ENCODE assay signal across 10 mouse cellular contexts in genomic region chr15:5193833-5194232, GRCm38 (mm10). TPM values are rescaled to one million over a fixed set of nuclear protein-coding genes. Genes with fewer than 3 reads are reported as not detected.
DNase-seq lines count a peak whose midpoint lies in the region; ATAC-seq lines count a peak whose summit lies in the region.
"Had no signal": no experiment of that assay in that cellular context is flagged by ENCODE, and none has a peak within 500 bp of the region (broad histone marks: within the 10 kb centered on the region; RNA-seq: fewer than 3 reads in every experiment).

No protein-coding gene starts in this region.

- H3K27me3 ChIP-seq in heart, embryonic 12.5 days (replicated peaks): no peaks in the 10 kb centered on the region
- H3K27me3 ChIP-seq in midbrain, embryonic 14.5 days (ENCODE audit: control insufficient read depth, insufficient read depth, low read length): no peaks in the 10 kb centered on the region
- H3K27me3 ChIP-seq in midbrain, embryonic 13.5 days: no peaks in the 10 kb centered on the region

- no peak overlapping the region for H3K4me3 ChIP-seq in heart, embryonic 12.5 days
- H3K4me3 ChIP-seq in midbrain, embryonic 14.5 days (replicated peaks; ENCODE audit: low read depth, low read length): no peak overlapping the region
- no peak overlapping the region for H3K4me3 ChIP-seq in midbrain, embryonic 13.5 days (replicated peaks)

- H3K4me1 ChIP-seq in heart, embryonic 12.5 days (replicated peaks): peaks cover 43% of the 10 kb centered on the region
- no peaks in the 10 kb centered on the region for H3K4me1 ChIP-seq in midbrain, embryonic 14.5 days (ENCODE audit: control insufficient read depth, insufficient read depth, low read length)
- no peaks in the 10 kb centered on the region; the same call in 1 of the 2 replicates for H3K4me1 ChIP-seq in midbrain, embryonic 13.5 days (replicated peaks)

- 77% methylated on average over 3 of the region's 3 CpGs for WGBS in heart, embryonic 12.5 days
- WGBS in midbrain, embryonic 14.5 days: 82% methylated on average over 3 of the region's 3 CpGs
- WGBS in midbrain, embryonic 13.5 days: 81% methylated on average over 3 of the region's 3 CpGs

- DNase-seq in heart, postnatal 10 days: peak; percentile 35 to 48
- peak; percentile 62 for DNase-seq in midbrain, embryonic 14.5 days
- DNase-seq in ZHBTc4 (ENCODE audit: low read depth, low spot score): peak; percentile 35
- DNase-seq in retina, postnatal 1 day: peak; percentile 15
- DNase-seq in cerebellum, adult 9-10 months: no peak
- DNase-seq in right cerebral cortex, postnatal 36 days (ENCODE audit: low spot score in 2 of 2): no peak
- DNase-seq: cerebellum, adult 2 months; lung, postnatal 4 days had no signal

- no peak overlapping the region for H3K9ac ChIP-seq in heart, embryonic 12.5 days
- no peak overlapping the region for H3K9ac ChIP-seq in midbrain, embryonic 14.5 days (replicated peaks; ENCODE audit: low read length)
- no peak overlapping the region for H3K9ac ChIP-seq in midbrain, embryonic 13.5 days (replicated peaks)

- no peaks in the 10 kb centered on the region for H3K9me3 ChIP-seq in heart, embryonic 12.5 days (replicated peaks)
- no peaks in the 10 kb centered on the region for H3K9me3 ChIP-seq in midbrain, embryonic 14.5 days (ENCODE audit: control insufficient read depth, low read length)
- H3K9me3 ChIP-seq in midbrain, embryonic 13.5 days: no peaks in the 10 kb centered on the region

- intact Hi-C loops in heart, postnatal 10 days (cut with DNase I): loop anchor here (2.0 to 5.0 kb wide), 3 partner anchors 43 to 1013 kb away; no protein-coding TSS in a partner anchor

- no peak for ATAC-seq in heart, embryonic 12.5 days (ENCODE audit: insufficient number of reproducible peaks, low FRiP score)
- no peak for ATAC-seq in midbrain, embryonic 14.5 days (ENCODE audit: low FRiP score, low TSS enrichment)
- no peak for ATAC-seq in midbrain, embryonic 13.5 days

- peaks cover 22% of the 10 kb centered on the region for H3K36me3 ChIP-seq in heart, embryonic 12.5 days
- H3K36me3 ChIP-seq in midbrain, embryonic 14.5 days (ENCODE audit: control insufficient read depth, insufficient read depth, low read length): peaks cover 26% of the 10 kb centered on the region
- H3K36me3 ChIP-seq in midbrain, embryonic 13.5 days: peaks cover 14% of the 10 kb centered on the region

- no peak overlapping the region for H3K4me2 ChIP-seq in heart, embryonic 12.5 days
- no peak overlapping the region for H3K4me2 ChIP-seq in midbrain, embryonic 14.5 days (ENCODE audit: low read length)
- H3K4me2 ChIP-seq in midbrain, embryonic 13.5 days (replicated peaks): no peak overlapping the region

- H3K27ac ChIP-seq in heart, embryonic 12.5 days (ENCODE audit: poor library complexity, severe bottlenecking): no peak overlapping the region
- H3K27ac ChIP-seq in midbrain, embryonic 14.5 days (replicated peaks; ENCODE audit: low read depth, low read length): no peak overlapping the region
- no peak overlapping the region for H3K27ac ChIP-seq in midbrain, embryonic 13.5 days

RNA-seq across cellular contexts. Expression of gene Ttc33, which starts 8.5 kb away (rescaled TPM):
- total RNA-seq in heart, postnatal 10 days (2021): 10 to 100 TPM; 28.4 to 29.2 TPM
- polyA plus RNA-seq in heart, embryonic 12.5 days (2016; fragmentation: Nextera tagmentation; extraction: Ambion mirVana): 32.4 and 32.6 TPM in 2 replicates
- polyA plus RNA-seq in midbrain, embryonic 14.5 days (2014; fragmentation: Nextera tagmentation; extraction: Ambion mirVana): 62.9 and 67.1 TPM in 2 replicates
- polyA plus RNA-seq in midbrain, embryonic 13.5 days (2015; fragmentation: Nextera tagmentation; extraction: Ambion mirVana): 57.2 and 59.7 TPM in 2 replicates

RNA-seq across cellular contexts. Expression of gene Ptger4, which starts 50.2 kb away (rescaled TPM):
- total RNA-seq in heart, postnatal 10 days (2021): 1 to 10 TPM; 4.5 to 4.6 TPM
- 2.4 and 2.5 TPM in 2 replicates for polyA plus RNA-seq in heart, embryonic 12.5 days (2016; fragmentation: Nextera tagmentation; extraction: Ambion mirVana)
- polyA plus RNA-seq in midbrain, embryonic 14.5 days (2014; fragmentation: Nextera tagmentation; extraction: Ambion mirVana): 1.1 and 1.4 TPM in 2 replicates
- polyA plus RNA-seq in midbrain, embryonic 13.5 days (2015; fragmentation: Nextera tagmentation; extraction: Ambion mirVana): 0.54 and 0.90 TPM in 2 replicates

RNA-seq across cellular contexts. Expression of gene Prkaa1, which starts 50.2 kb away (rescaled TPM):
- 10 to 100 TPM; 16.9 to 18.4 TPM for total RNA-seq in heart, postnatal 10 days (2021)
- polyA plus RNA-seq in heart, embryonic 12.5 days (2016; fragmentation: Nextera tagmentation; extraction: Ambion mirVana): 23.7 and 24.1 TPM in 2 replicates
- polyA plus RNA-seq in midbrain, embryonic 14.5 days (2014; fragmentation: Nextera tagmentation; extraction: Ambion mirVana): 14.9 and 19.7 TPM in 2 replicates
- 13.4 and 14.3 TPM in 2 replicates for polyA plus RNA-seq in midbrain, embryonic 13.5 days (2015; fragmentation: Nextera tagmentation; extraction: Ambion mirVana)

Comparison
In these comparisons a context has a peak if more than half of its experiments do, and no peak if none do; other contexts are left out.
1. DNase-seq: peak in heart, postnatal 10 days (2 of 2), midbrain, embryonic 14.5 days (single experiment), ZHBTc4 (single experiment) and retina, postnatal 1 day (single experiment); none in cerebellum, adult 9-10 months (single experiment) and right cerebral cortex, postnatal 36 days (0 of 2).